Comparison of ENCODE assay signal across 9 mouse cellular contexts in the genomic region with DNA sequence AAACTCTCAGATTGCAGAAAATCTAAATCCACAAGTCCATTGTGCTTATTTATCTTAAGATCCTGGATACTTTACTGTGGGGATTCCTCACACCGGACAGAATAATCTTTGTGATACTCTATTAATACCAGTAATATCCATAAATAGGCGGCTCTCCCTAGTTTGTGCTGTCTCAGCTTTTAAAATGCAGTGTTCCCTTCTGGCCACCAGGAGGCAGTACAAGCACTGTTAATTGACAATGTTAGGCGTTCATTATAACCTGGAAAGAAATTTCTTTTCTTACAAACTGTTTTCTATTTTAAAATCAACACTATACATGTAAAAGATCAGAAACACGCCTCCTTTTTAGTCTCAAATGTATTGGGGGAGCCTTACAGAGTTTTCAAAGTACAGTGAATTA.
DNase-seq lines count a peak whose midpoint lies in the region; ATAC-seq and TF ChIP-seq lines count a peak whose summit lies in the region.
"Had no signal": no experiment of that assay in that cellular context is flagged by ENCODE, and none has a peak within 500 bp of the region (broad histone marks: within the 10 kb centered on the region; RNA-seq: fewer than 3 reads in every experiment).

No protein-coding gene starts in this region.

- H3K27ac ChIP-seq in kidney, postnatal 0 days, result no peak overlapping the region
- no peak overlapping the region for H3K27ac ChIP-seq in kidney, embryonic 16.5 days (ENCODE audit: low read length)
- no peak overlapping the region for H3K27ac ChIP-seq in lung, embryonic 14.5 days (ENCODE audit: low read depth)
- H3K27ac ChIP-seq: liver, embryonic 15.5 days had no signal

- 19% methylated on average over 4 of the region's 4 CpGs for WGBS in kidney, postnatal 0 days
- WGBS in kidney, embryonic 16.5 days, result 16% methylated on average over 4 of the region's 4 CpGs
- WGBS in lung, embryonic 14.5 days, result 11% methylated on average over 4 of the region's 4 CpGs

- H3K4me3 ChIP-seq in kidney, postnatal 0 days (replicated peaks; ENCODE audit: low read depth, low read length), result no peak overlapping the region
- H3K4me3 ChIP-seq in kidney, embryonic 16.5 days (ENCODE audit: low read length), result no peak overlapping the region
- H3K4me3 ChIP-seq in G1E (ENCODE audit: low read depth, low read length), result no peak overlapping the region
- H3K4me3 ChIP-seq in lung, embryonic 14.5 days (ENCODE audit: low read depth, low read length), result no peak overlapping the region
- H3K4me3 ChIP-seq: erythroblast, embryonic 14.5 days; liver, embryonic 15.5 days had no signal

- H3K4me2 ChIP-seq in kidney, postnatal 0 days (ENCODE audit: low read length), result no peak overlapping the region
- no peak overlapping the region for H3K4me2 ChIP-seq in kidney, embryonic 16.5 days (replicated peaks; ENCODE audit: low read depth, low read length)
- no peak overlapping the region for H3K4me2 ChIP-seq in lung, embryonic 14.5 days
- H3K4me2 ChIP-seq: liver, embryonic 15.5 days had no signal

- DNase-seq in kidney, postnatal 0 days (ENCODE audit: low spot score), result peak; percentile 80
- peak; percentile 70 for DNase-seq in CD4-positive, CD25-positive, alpha-beta regulatory T cell, adult 2 months (ENCODE audit: low read depth, low spot score)
- no peak for DNase-seq in G1E (ENCODE audit: low spot score)
- DNase-seq in embryo, embryonic 10.5 days (ENCODE audit: low spot score), result peak; percentile 79
- DNase-seq in lung, embryonic 14.5 days, result peak; percentile 86
- no peak for DNase-seq in yolk sac, embryonic 10.5 days (ENCODE audit: low spot score)

- no peaks in the 10 kb centered on the region for H3K4me1 ChIP-seq in kidney, postnatal 0 days (replicated peaks; ENCODE audit: insufficient read depth, low read length)
- H3K4me1 ChIP-seq in kidney, embryonic 16.5 days (ENCODE audit: insufficient read depth, low read length), result peaks cover 23% of the 10 kb centered on the region
- no peaks in the 10 kb centered on the region for H3K4me1 ChIP-seq in G1E (ENCODE audit: insufficient read depth, low read depth, low read length)
- H3K4me1 ChIP-seq in lung, embryonic 14.5 days (ENCODE audit: insufficient read depth), result no peaks in the 10 kb centered on the region
- H3K4me1 ChIP-seq: liver, embryonic 15.5 days had no signal

- no peaks in the 10 kb centered on the region for H3K36me3 ChIP-seq in kidney, postnatal 0 days (ENCODE audit: insufficient read depth, low read length)
- H3K36me3 ChIP-seq in kidney, embryonic 16.5 days (ENCODE audit: insufficient read depth, low read length), result no peaks in the 10 kb centered on the region
- H3K36me3 ChIP-seq in G1E (replicated peaks), result no peaks in the 10 kb centered on the region
- H3K36me3 ChIP-seq in lung, embryonic 14.5 days (ENCODE audit: insufficient read depth), result no peaks in the 10 kb centered on the region
- H3K36me3 ChIP-seq: liver, embryonic 15.5 days had no signal

- TF ChIP-seq CTCF in kidney, postnatal 0 days (IDR thresholded peaks at IDR 0.05; ENCODE audit: low read depth), result peak; percentile 96
- peak; percentile 61 for TF ChIP-seq CTCF in G1E (IDR thresholded peaks at IDR 0.05; ENCODE audit: low read depth, low read length)
- TF ChIP-seq CTCF in lung, embryonic 14.5 days (IDR thresholded peaks at IDR 0.05; ENCODE audit: low read depth), result peak; percentile 85

- H3K9me3 ChIP-seq in kidney, postnatal 0 days (replicated peaks; ENCODE audit: low read length), result no peaks in the 10 kb centered on the region
- no peaks in the 10 kb centered on the region for H3K9me3 ChIP-seq in kidney, embryonic 16.5 days (ENCODE audit: low read length)
- H3K9me3 ChIP-seq in G1E (replicated peaks), result no peaks in the 10 kb centered on the region
- no peaks in the 10 kb centered on the region for H3K9me3 ChIP-seq in lung, embryonic 14.5 days (ENCODE audit: low read depth, low read length)
- H3K9me3 ChIP-seq: liver, embryonic 15.5 days had no signal

- H3K27me3 ChIP-seq in kidney, postnatal 0 days (ENCODE audit: insufficient read depth, low read length), result no peaks in the 10 kb centered on the region
- no peaks in the 10 kb centered on the region for H3K27me3 ChIP-seq in kidney, embryonic 16.5 days (ENCODE audit: insufficient read depth, low read length)
- no peaks in the 10 kb centered on the region for H3K27me3 ChIP-seq in G1E (ENCODE audit: insufficient read depth, low read length)
- H3K27me3 ChIP-seq in lung, embryonic 14.5 days (ENCODE audit: insufficient read depth, low read length), result no peaks in the 10 kb centered on the region
- H3K27me3 ChIP-seq: liver, embryonic 15.5 days had no signal

- H3K9ac ChIP-seq in kidney, postnatal 0 days (ENCODE audit: low read depth, low read length), result no peak overlapping the region
- no peak overlapping the region for H3K9ac ChIP-seq in kidney, embryonic 16.5 days (replicated peaks; ENCODE audit: low read length)
- no peak overlapping the region for H3K9ac ChIP-seq in lung, embryonic 14.5 days
- H3K9ac ChIP-seq: liver, embryonic 15.5 days had no signal

- no peak for ATAC-seq in kidney, postnatal 0 days (replicated peaks; ENCODE audit: low FRiP score, low read depth)
- ATAC-seq in kidney, embryonic 16.5 days (ENCODE audit: low FRiP score, low TSS enrichment), result no peak
- ATAC-seq in G1E (ENCODE audit: extremely low read depth, insufficient number of reproducible peaks, low FRiP score, poor library complexity, severe bottlenecking), result no peak; the same call in 1 of the 2 replicates
- no peak for ATAC-seq in lung, embryonic 14.5 days (ENCODE audit: insufficient read depth)

Comparison
In these comparisons a context has a peak if more than half of its experiments do, and no peak if none do; other contexts are left out.
1. DNase-seq: peak in kidney, postnatal 0 days (single experiment), CD4-positive, CD25-positive, alpha-beta regulatory T cell, adult 2 months (single experiment), embryo, embryonic 10.5 days (single experiment) and lung, embryonic 14.5 days (single experiment); none in G1E (single experiment) and yolk sac, embryonic 10.5 days (single experiment).
2. Peak in every context shown above with its lines, with median percentiles within 50 percentile points of each other: CTCF ChIP-seq.